Mouse (Mus musculus) lung, postnatal 0 days (tissue): ENCODE measurements around the gene Nadsyn1.

Source experiments
- CTCF ChIP-seq: IDR thresholded peaks from 2 replicates; pipeline ENCODE4 v1.5.1; 2016; ENCODE audit warnings: antibody characterized with exemption, mild to moderate bottlenecking
- EP300 ChIP-seq: IDR thresholded peaks from 2 replicates; pipeline ENCODE4 v1.6.1; 2016; ENCODE audit warnings: antibody characterized with exemption, mild to moderate bottlenecking, control low read depth

GRCm38 (mm10) chr7:143768267-143768666, 54.4 kb downstream of the Nadsyn1 start:
- no peak for TF ChIP-seq CTCF
- TF ChIP-seq EP300 = no peak
